In genomic region chr3:79811632-79812031, GRCm38 (mm10) we compare ENCODE assay signal across 8 mouse cellular contexts. TPM values are rescaled to one million over a fixed set of nuclear protein-coding genes. Genes with fewer than 3 reads are reported as not detected.
A peak's percentile ranks its signal among the peaks of the same experiment; 100 is the strongest.
DNase-seq lines count a peak whose midpoint lies in the region; ATAC-seq and TF ChIP-seq lines count a peak whose summit lies in the region.

No protein-coding gene starts in this region.

- no peak overlapping the region for H3K4me3 ChIP-seq in liver, postnatal 0 days (ENCODE audit: low read depth, low read length)
- H3K4me3 ChIP-seq in liver, embryonic 11.5 days (ENCODE audit: low read depth, low read length) = no peak overlapping the region

- H3K27ac ChIP-seq in liver, postnatal 0 days (ENCODE audit: low read depth) = no peak overlapping the region
- H3K27ac ChIP-seq in liver, embryonic 11.5 days (ENCODE audit: low read depth, low read length) = no peak overlapping the region

- H3K9ac ChIP-seq in liver, postnatal 0 days (replicated peaks) = no peak overlapping the region
- no peak overlapping the region for H3K9ac ChIP-seq in liver, embryonic 11.5 days (ENCODE audit: low read depth, low read length)

- no peaks in the 10 kb centered on the region for H3K27me3 ChIP-seq in liver, postnatal 0 days (ENCODE audit: insufficient read depth, low read length)
- no peaks in the 10 kb centered on the region for H3K27me3 ChIP-seq in liver, embryonic 11.5 days (replicated peaks; ENCODE audit: control insufficient read depth, insufficient read depth, low read length)

- intact Hi-C loops in gastrocnemius, postnatal 14 days (cut with DNase I; ENCODE audit: low total_unique reads) = no loop called here

- peak; percentile 10 for DNase-seq in embryo, embryonic 10 days (ENCODE audit: low spot score)
- DNase-seq in embryo, embryonic 9.5 days (ENCODE audit: extremely low spot score) = no peak
- DNase-seq in liver, postnatal 0 days = no peak
- no peak for DNase-seq in liver, embryonic 11.5 days (ENCODE audit: low spot score)
- DNase-seq in brain, adult 2 months (ENCODE audit: low read depth, low spot score) = peak; percentile 23
- DNase-seq in retina, embryonic 14.5 days (ENCODE audit: low spot score) = peak; percentile 65
- DNase-seq in gastrocnemius, postnatal 14 days = no peak
- DNase-seq in Muller cell, postnatal 12 days (ENCODE audit: inconsistent ontology term) = no peak

- 45% methylated on average over 3 of the region's 3 CpGs for WGBS in liver, postnatal 0 days (ENCODE audit: insufficient replicate concordance)
- 45% methylated on average over 3 of the region's 3 CpGs for WGBS in liver, embryonic 11.5 days

- no peaks in the 10 kb centered on the region for H3K36me3 ChIP-seq in liver, postnatal 0 days (replicated peaks; ENCODE audit: insufficient read depth, low read length)
- H3K36me3 ChIP-seq in liver, embryonic 11.5 days (ENCODE audit: control insufficient read depth, insufficient read depth, low read length) = no peaks in the 10 kb centered on the region

- H3K4me2 ChIP-seq in liver, postnatal 0 days (ENCODE audit: low read depth, low read length) = no peak overlapping the region
- H3K4me2 ChIP-seq in liver, embryonic 11.5 days = no peak overlapping the region

- H3K9me3 ChIP-seq in liver, postnatal 0 days (ENCODE audit: low read length) = no peaks in the 10 kb centered on the region
- no peaks in the 10 kb centered on the region for H3K9me3 ChIP-seq in liver, embryonic 11.5 days (ENCODE audit: control insufficient read depth, low read length)

- TF ChIP-seq EP300 in liver, postnatal 0 days (IDR thresholded peaks at IDR 0.05; ENCODE audit: low read depth) = no peak

- ATAC-seq in liver, postnatal 0 days = no peak
- ATAC-seq in liver, embryonic 11.5 days (replicated peaks; ENCODE audit: low FRiP score) = no peak

- no peaks in the 10 kb centered on the region for H3K4me1 ChIP-seq in liver, postnatal 0 days (ENCODE audit: insufficient read depth)
- H3K4me1 ChIP-seq in liver, embryonic 11.5 days (replicated peaks; ENCODE audit: control insufficient read depth, insufficient read depth, low read length) = 0 out of 2 replicates have a peak, but pooled peaks cover 2% of the 10 kb centered on the region

- peak; percentile 53 for TF ChIP-seq CTCF in liver, postnatal 0 days (IDR thresholded peaks at IDR 0.05; ENCODE audit: low read depth)

RNA-seq across cellular contexts. Expression of gene Tmem144, which starts 40.9 kb away (rescaled TPM):
- polyA plus RNA-seq in liver, postnatal 0 days (2015; fragmentation: Nextera tagmentation; extraction: Ambion mirVana) = 1.2 and 2.0 TPM in 2 replicates
- polyA plus RNA-seq in liver, embryonic 11.5 days (2014; fragmentation: Nextera tagmentation; extraction: Ambion mirVana) = 3.3 and 4.9 TPM in 2 replicates
- 1 to 10 TPM; 1.0 to 1.9 TPM for total RNA-seq in gastrocnemius, postnatal 14 days (2021)

Comparison
In these comparisons a context has a peak if more than half of its experiments do, and no peak if none do; other contexts are left out.
1. DNase-seq: peak in embryo, embryonic 10 days (single experiment), brain, adult 2 months (single experiment) and retina, embryonic 14.5 days (single experiment); none in embryo, embryonic 9.5 days (single experiment), liver, postnatal 0 days (single experiment), liver, embryonic 11.5 days (single experiment), gastrocnemius, postnatal 14 days (single experiment) and Muller cell, postnatal 12 days (single experiment).